Mouse (Mus musculus): Measurements from ENCODE around the gene Gm10406. TPM values are rescaled to one million over a fixed set of nuclear protein-coding genes. Genes with fewer than 3 reads are reported as not detected.
"Not testable (repeated sequence)": the region's sequence is repeated elsewhere in the genome, so short reads cannot be mapped to it uniquely, and the experiment has no call there.

The Gm10406 gene
- total RNA-seq (2015) (0.07 TPM in 1 of 2 replicates, not detected in the other), total RNA-seq (2017) (not detected in 2 replicates)

- ATAC-seq (replicated peaks; ENCODE audit: poor library complexity), result not testable (repeated sequence)
Measured at GRCm38 (mm10) chr14:7026781-7027749, at the start of gene Gm10406. Gene Gm10406 (minus strand): TSS chr14:7027449.

DNA sequence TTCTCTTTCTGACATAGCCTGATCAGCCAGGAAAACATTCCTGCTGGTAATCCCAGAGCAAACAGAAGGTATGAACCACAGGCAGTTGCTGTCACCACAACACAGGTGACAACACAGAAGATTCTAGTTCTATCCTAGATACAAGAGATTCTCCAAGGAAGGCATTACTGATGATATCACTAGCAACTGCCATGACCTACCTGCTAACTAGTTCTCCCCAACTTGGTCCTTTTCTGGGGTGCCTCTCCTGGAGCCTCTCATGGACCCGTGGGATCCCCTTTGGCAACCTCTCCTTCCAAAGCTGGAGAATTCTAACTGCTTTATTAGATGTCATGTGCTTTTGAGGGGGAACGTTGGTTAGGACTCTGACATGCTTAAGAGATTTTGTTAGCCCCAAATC, 17.6 kb upstream of the Gm10406 start, which contains the start of gene Gm3685:
Gene Gm3685, minus strand, starts transcription at position 101 of the 400 bp plus-strand sequence.
- ATAC-seq (replicated peaks; ENCODE audit: poor library complexity), result not testable (repeated sequence)

- not testable (repeated sequence) for ATAC-seq (replicated peaks; ENCODE audit: poor library complexity)
Measured at GRCm38 (mm10) chr14:7026274-7026673, 975 bp downstream of the Gm10406 start.

- ATAC-seq (replicated peaks; ENCODE audit: poor library complexity), result not testable (repeated sequence)
Measured at GRCm38 (mm10) chr14:6973718-6974117, 53.5 kb downstream of the Gm10406 start, which contains the start of gene Gm6356. Gene Gm6356 (minus strand): TSS chr14:6973818.

Other genes with a start within 250 kb of the Gm10406 start
- gene Gm3642, start 187.1 kb downstream of the Gm10406 start, total RNA-seq (2015), result not detected in 2 replicates
- not detected in 2 replicates for gene Gm3642, start 187.1 kb downstream of the Gm10406 start, total RNA-seq (2017)
- not detected in 2 replicates for gene Gm3667, start 137.5 kb downstream of the Gm10406 start, total RNA-seq (2015)
- gene Gm3667, start 137.5 kb downstream of the Gm10406 start, total RNA-seq (2017), result not detected in 2 replicates
- not detected in 2 replicates for gene Gm6356, start 53.6 kb downstream of the Gm10406 start, total RNA-seq (2015)
- not detected in 2 replicates for gene Gm6356, start 53.6 kb downstream of the Gm10406 start, total RNA-seq (2017)
- not detected in 2 replicates for gene Gm3685, start 17.5 kb upstream of the Gm10406 start, total RNA-seq (2015)
- gene Gm3685, start 17.5 kb upstream of the Gm10406 start, total RNA-seq (2017), result not detected in 2 replicates
- 0.42 TPM in 1 of 2 replicates, not detected in the other for gene Gm3696, start 73.2 kb upstream of the Gm10406 start, total RNA-seq (2015)
- gene Gm3696, start 73.2 kb upstream of the Gm10406 start, total RNA-seq (2017), result not detected in 2 replicates
- gene Gm6676, start 98.0 kb upstream of the Gm10406 start, total RNA-seq (2015), result not detected in 2 replicates
- gene Gm6676, start 98.0 kb upstream of the Gm10406 start, total RNA-seq (2017), result not detected in 2 replicates
- 0.64 TPM in 1 of 2 replicates, not detected in the other for gene Gm3512, start 147.1 kb upstream of the Gm10406 start, total RNA-seq (2015)
- gene Gm3512, start 147.1 kb upstream of the Gm10406 start, total RNA-seq (2017), result 0.81 and 0.83 TPM in 2 replicates
- not detected in 2 replicates for gene Gm16434, start 167.1 kb upstream of the Gm10406 start, total RNA-seq (2015)
- gene Gm16434, start 167.1 kb upstream of the Gm10406 start, total RNA-seq (2017), result not detected in 2 replicates
- gene Gm3727, start 237.3 kb upstream of the Gm10406 start, total RNA-seq (2015), result not detected in 2 replicates
- not detected in 2 replicates for gene Gm3727, start 237.3 kb upstream of the Gm10406 start, total RNA-seq (2017)

Data from megakaryocyte progenitor cell, adult 5-6 weeks (primary cell).